Mouse (Mus musculus) layer of hippocampus, adult 8-10 months (tissue): ENCODE results near the gene Reps1. TPM values are rescaled to one million over a fixed set of nuclear protein-coding genes. Genes with fewer than 3 reads are reported as not detected.

Experiments
- DNase-seq, 2 experiments: peaks; one replicate each; pipeline ENCODE4 v3.0.0; 2022; ENCODE audit warnings: low spot score in 2 of 2
- total RNA-seq, 4 experiments: library from RNA; stranded (reverse); gene quantifications; 2 replicates each; pipeline ENCODE4 v1.2.4; 2022

Reps1 gene
- total RNA-seq, 4 experiments from 2014 or later: 75.5 to 85.7 (median 80.8) TPM

DNA sequence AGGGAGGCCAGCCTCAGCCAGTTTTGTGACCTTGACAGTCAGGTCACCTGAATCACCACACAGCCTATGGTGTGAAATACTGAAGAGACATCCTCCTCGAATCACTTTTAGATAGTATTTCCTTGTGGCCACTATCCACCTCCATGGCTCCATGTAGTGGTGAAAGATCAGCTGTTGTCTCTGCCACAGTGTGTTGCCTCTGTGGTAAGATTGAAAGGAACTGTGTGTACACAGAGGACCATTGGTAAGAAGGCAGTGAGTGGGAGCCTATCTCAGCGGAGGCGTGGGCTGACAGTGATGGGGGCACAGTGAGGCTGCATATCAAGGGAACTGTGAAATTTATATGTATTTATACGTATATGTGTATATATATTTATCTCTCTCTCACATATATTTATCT, 5.9 kb downstream of the Reps1 start:
- DNase-seq: no peak

DNA sequence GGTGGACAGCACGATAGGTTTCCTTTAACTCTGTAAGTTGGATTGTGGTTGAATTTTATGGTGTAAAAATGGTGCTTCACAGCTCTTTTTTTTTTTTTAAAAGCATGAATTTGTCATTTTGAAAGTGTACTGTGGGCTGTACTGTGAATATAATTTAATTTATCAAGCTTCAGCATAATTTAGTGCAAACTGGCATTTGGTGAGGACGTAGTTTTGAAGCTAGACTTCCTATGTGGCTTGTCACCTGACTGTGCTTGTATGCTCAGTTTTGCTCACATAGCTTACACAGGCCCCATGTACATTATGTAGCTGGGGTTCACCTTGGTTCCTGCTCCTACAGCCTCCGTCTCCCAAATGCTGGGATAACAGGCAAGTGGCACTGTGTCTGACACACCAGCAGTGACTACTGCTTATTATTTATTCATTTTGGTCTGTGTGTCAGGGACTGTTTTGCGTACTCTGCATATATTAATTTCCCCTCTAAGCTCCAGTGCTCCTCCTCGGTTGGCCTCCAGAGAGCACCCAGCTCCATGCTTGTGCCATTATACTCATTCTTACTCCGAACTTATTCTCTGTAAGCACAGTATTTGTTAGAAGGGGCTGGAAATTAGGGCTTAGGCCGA, 9.1 kb downstream of the Reps1 start:
- no peak for DNase-seq

DNA sequence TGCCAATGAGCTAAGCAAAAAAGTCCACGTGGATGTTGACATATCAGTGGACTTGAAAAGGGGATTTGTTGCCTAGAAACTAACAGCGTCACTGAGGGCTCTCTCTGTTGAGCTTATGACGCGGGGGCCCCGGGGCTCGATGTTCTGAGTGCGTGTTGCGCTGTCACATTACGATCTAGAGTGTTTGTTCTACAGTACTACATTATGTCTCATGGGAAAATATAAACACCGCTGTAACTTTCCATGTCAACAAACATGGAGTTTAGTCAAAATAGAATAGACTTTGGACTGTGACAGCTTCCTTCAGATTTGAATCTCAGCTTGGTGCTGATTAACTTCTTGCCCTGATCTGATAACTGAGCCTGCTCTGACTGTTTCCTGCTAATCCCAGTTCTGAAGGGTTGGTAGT, 10.4 kb downstream of the Reps1 start:
- no peak for DNase-seq

DNA sequence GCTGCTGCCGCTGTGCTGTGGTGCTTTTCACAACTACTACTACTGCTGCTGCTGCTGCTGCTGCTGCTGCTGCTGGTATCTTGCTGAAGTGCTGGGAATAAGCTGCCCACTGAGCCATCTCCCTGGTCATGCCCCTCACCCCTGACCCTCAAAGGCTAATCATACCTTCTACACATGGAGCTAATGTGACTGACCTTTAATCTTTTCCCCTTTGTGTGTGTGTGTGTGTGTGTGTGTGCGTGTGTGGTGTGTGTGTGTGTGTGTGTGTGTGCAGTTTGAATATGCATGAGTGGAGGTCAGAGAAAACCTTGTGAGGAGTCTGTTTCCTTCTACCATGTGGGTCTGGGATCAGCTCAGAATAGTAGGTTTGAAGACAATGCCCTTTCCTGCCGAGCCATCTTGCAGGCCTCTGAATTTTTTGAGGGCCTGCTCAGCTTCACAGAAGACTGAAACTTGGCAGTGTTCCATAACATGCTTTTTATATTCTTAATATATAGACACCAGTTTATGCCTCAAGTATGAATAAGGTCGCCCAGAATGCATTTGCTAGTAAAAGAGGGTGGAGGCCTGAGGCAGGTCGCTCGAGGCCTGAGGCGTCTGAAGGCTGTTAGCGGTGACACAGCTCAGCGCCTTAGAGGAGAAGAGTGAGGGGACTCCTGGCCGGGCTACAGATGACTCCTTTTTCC, 12.2 kb downstream of the Reps1 start:
- DNase-seq: no peak

DNA sequence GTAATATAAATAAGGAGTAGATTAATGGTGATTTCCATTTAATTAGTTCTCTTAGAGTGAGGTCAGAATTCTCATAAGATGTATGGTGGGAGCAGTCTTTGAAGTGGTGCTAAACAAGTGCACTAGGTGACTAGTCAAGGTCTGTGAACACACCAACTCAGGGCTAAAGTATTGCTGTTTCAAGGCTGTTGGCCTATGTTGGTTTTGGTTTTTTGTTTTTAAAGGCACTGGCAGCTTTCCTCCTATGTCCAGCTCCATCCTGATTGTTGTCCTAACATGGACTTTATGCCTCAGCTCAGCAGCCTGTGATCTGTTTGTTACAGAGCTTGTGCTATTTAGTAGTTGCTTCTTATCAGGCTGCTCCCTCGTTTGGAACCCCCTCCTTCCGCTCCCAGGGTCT, 13.2 kb downstream of the Reps1 start:
- DNase-seq: no peak

DNA sequence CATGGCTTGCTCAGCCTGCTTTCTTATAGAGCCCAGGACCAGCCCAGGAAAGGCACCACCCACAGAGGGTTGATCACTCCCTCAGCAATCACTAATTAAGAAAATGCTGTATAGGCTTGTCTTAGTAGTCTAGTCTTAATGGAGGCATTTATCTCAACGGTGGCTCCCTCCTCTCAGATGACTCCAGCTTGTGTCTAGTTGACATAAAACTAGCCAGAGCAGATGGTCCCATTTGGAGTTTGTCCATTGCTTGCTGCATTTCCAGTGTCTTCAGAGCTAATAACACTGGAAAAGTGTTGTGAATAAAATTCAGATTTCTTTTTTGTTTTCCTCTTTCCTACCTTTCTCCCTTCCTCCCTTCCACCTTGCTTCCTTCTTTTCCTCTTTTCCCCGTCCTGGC, 13.9 kb downstream of the Reps1 start:
- no peak for DNase-seq

DNA sequence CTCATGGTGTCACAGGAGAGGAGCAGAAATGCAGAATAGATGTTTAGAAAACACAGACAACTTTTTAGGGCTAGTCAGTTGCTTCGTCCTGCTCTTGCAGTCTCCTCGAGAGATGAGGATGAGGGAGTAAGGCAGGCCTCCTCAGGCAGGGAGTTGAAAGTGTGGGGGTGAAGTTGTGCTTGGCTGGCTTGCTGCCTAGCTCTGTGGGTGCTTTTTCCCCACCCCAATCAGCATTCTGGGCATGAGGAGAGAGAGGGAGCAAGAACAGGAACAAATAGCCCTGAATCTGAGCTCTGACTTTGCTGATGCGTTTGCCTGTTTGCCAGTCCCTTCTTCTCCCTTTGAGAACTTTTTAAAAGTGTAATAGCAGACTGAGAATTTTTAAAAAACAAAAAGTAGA, 14.5 kb downstream of the Reps1 start:
- peak; percentile 59 to 73 for DNase-seq

DNA sequence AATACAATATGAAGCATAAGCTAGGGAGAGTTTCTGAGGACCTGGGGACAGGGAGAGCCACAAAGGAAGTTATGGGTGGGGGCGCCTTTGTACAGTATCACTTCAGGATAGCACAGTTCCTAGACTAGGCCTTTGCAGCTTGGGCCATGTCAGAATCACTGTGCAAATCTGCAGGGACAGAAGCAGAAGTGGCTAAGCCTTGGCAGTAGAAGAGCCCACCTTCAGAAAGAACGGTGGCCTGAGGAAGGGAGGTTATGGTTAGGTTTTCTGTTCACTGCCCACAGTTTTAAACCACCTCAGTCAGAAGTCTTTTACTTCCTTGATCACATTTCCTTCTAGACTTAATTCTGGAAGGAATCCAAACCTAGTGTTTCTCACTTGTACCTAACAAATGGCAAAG, 15.0 kb downstream of the Reps1 start:
- no peak for DNase-seq

DNA sequence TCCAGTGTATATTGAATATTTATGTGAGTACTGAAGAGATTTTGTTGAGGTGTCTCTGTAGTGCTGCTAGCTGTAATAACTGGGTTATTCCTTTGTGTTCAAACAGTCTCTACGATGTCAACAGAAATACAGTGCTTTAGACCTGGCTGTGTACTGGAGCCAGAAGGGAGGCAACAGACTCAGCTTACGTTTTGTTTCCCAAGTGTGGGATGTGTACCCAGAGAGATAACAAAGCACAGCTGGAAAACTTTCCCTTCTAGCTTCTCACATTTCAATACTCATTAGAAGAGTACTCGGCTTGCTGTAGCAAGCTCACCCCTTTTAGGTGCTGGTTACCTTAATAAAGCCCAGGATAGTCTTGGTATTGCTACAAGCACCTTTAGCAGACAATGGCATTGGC, 17.2 kb downstream of the Reps1 start:
- no peak for DNase-seq

DNA sequence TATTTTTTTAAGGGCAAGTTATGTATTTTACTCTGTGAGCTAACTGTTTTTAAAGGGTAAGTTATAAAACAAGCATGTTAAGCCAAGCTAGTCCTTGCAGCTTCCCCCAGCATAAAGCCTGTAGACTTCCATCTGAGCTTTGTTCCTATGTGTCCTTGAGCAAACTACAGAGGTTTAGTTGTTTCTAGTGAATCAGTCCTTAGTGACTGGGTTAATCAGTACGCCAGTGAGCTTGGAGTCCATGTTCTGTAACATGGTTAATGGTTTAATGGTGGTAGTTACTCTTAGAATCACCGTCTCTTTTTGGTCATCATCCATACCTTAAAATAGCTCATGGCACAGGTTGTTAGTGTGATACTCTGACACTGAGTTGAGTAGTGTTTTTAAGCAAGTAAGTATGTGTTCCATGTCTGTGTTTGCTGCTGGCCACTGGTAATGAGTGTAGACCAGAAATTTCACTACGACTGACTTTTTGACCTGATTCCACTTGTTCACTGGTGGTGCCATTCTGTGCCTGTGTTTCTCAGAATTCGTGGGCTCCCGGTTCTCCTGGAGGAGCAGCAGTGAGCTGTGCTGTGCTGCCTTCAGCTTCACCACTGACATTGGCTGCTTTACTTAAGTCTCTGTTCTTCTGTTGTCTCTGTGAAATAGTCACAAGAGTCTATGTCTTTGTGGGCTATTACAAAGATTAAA, 18.9 kb downstream of the Reps1 start:
- DNase-seq: no peak

DNA sequence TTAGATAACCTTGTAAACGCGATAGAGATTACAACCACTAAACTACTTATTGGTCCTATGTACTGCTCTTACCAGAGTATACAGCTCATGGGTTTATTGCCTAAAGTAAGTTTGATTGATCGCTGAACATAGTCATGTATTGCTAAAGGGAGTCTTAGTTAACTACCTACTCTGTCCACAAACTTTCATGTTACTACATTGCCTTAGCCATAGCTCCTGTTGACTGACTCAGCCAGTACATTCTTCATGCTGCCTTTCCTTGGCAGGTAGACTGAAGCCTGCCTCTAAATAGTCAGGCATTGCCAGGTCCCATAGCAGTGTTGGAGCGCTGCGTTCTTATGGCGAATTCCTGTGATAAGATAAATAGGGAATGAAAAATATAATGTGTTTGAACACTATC, 20.2 kb downstream of the Reps1 start:
- no peak for DNase-seq

DNA sequence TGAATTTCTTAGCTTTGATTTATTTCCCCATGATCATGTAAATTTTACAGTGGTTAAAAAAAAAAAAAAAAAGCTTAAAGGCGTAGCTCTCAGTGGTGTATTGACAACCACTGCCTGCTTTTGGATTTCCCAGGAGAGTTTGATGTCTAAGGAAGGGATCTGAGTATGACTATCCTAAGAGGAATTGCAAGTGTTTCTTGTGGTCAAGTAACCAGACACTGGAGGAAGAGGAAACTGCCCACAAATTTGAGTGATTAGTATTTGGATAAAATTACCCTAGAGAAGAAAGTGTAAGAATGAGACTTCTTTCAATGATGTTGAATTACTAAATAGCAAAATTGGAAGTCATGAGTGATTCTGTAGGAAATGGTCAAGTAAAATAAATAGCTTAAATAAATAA, 25.9 kb downstream of the Reps1 start:
- no peak for DNase-seq

DNA sequence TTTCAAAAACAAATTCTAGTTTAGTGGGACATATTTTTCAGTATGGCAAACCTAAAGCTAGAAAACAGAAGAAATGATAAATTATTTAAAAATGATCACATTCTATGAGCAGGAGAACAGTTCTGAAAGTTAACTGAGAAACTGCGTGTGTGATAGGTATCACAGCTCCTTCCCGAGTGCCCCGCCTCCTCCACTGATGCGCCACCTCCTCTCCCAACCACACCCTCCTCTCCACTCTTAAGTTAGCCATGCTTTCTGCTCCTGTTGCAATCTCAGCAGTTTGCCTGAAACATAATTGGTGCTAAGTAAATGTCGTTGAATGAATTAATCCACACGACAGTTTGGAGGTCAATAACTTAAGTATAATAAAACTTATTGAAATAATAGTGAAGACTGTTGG, 27.1 kb downstream of the Reps1 start:
- no peak for DNase-seq

DNA sequence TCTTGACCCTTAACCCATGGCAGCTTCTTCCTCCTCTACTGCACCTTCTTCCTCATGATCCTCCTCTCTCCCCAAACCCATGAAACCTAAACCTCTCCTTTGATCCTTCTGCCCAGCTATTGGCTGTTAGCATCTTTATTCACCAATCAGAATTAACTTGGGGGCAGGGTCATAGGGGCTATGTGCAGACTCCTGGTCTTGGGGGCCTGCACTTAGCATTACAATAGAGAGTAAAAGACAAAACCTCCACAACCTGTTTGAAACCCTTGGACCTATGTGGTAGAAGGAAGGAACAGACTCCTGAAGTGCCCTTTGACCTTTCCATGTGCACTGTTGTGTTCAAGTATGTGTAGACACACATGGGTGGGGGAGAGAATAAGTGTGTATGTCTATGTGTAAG, 35.0 kb downstream of the Reps1 start:
- DNase-seq: no peak

DNA sequence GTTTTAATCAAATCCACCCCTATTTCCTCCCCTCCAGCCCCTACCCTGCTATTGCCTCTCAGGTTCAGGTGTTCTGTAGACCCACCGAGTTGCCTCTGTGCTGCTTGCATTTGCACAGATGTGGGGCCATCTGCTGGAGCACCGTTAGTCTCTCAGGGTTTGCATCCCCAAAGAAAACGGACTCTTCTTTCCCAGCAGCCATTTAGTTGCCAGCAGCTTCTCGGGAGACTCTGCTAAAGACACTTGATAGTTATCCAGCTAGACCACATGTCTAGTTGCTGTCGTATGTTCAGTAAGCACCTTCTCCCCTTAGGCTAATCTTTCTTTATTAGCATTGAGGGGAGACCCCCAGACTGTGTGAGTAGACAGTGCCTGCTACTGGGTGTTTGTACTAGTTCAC, 46.5 kb downstream of the Reps1 start:
- no peak for DNase-seq

DNA sequence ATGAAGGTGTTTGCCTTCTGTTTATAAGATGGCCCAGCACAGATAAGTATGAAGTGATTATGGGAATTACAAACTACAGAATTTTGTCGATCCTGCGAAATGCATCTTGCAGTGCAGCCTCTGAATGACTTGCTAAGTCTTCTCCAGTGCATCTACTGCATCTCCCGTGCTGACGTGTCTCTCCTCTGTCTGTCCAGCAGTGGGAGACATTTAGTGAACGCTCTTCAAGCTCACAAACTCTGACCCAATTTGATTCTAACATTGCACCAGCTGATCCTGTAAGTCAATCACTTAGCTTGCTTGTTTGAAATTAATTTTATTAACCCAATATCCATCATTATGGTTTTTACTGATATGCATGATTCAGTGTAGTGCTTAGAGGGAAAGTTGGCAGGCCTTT, 51.8 kb downstream of the Reps1 start:
- DNase-seq: no peak

DNA sequence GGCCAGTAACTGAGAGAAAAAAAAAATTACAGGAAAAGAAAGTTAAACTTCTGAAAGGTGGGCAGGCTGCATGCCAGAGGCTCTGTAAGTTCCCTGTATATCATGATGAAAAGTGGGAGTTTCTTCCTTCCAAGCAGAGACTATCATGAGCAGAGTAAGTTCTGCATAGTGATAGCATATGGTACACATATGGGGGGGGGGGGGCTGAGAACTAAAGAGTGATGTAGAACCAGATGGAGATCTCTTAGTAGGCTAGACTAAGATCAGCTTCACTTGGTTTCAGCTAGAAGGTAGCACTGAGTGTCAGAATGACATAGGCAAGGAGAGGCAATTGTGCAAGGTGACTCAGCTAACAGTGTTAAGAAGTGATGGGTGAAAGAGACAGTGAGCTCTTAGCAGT, 55.3 kb downstream of the Reps1 start:
- no peak for DNase-seq

DNA sequence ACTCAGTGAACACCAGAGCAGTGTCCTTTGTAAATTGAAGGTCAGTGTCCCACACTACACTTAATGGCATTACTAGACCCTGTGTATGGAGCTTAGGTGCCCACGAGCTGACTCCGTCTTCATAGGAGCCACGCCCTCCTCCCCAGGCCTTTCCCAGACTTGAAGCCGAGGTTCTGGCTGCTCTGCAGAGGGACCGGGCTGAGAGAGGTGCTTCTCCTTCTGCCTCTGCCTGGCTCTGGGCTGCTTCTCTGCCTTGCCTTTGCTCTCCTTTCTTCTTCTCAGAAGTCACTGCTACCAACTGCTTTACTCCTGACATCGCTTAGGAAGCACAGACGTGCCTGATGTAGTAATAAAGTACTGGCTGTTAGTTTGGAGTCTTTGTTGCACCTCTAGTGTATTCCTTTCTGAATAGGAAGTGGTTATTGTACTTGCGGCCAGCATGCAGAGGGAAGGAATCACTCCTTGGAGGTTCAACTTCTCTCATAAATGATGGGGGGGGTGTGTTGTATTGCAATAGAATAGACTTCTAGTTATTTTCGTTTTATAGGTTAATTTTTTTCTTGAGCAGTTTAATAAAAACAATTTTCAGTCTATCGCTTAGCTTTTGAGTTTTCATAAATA, 57.9 kb downstream of the Reps1 start:
- DNase-seq: no peak

DNA sequence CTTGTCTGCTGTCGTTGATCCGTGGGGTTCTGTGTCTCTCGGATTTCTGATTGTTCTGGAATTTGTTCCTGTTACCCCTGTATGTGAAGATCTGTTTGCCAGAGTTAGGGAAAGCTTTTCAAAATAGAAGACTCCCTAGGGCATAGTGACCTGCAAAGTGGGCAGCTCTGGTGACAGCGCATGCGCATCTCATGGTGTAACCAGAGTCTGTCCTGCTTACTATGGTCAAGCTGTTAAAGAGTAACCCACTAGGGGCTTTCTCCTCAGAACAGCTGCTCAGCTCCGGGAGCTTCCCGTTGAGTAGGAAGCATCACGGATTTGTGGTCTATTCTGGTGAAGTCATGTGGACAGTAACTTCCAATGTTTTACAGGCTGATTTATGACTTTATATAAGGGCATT, 62.7 kb downstream of the Reps1 start:
- no peak for DNase-seq

DNA sequence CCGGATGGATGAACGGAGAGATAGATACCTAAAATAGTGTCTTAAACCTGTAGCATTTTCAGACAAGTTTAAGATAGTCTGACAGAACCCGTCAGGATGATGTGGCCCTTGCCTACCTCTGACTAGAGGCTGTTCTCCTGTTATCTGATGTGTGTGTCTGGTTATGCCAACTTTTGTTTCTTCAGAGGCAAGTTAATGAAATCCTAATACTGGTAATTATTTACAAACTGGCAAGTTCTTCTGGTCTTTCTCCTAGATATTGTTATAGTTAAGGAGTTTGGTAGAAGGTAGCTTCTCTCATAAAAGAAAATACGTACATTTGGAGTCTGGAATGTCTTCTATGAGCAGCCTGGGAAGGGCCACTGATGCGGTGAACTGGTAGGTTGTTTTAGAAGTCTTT, 74.6 kb downstream of the Reps1 start:
- no peak for DNase-seq

DNA sequence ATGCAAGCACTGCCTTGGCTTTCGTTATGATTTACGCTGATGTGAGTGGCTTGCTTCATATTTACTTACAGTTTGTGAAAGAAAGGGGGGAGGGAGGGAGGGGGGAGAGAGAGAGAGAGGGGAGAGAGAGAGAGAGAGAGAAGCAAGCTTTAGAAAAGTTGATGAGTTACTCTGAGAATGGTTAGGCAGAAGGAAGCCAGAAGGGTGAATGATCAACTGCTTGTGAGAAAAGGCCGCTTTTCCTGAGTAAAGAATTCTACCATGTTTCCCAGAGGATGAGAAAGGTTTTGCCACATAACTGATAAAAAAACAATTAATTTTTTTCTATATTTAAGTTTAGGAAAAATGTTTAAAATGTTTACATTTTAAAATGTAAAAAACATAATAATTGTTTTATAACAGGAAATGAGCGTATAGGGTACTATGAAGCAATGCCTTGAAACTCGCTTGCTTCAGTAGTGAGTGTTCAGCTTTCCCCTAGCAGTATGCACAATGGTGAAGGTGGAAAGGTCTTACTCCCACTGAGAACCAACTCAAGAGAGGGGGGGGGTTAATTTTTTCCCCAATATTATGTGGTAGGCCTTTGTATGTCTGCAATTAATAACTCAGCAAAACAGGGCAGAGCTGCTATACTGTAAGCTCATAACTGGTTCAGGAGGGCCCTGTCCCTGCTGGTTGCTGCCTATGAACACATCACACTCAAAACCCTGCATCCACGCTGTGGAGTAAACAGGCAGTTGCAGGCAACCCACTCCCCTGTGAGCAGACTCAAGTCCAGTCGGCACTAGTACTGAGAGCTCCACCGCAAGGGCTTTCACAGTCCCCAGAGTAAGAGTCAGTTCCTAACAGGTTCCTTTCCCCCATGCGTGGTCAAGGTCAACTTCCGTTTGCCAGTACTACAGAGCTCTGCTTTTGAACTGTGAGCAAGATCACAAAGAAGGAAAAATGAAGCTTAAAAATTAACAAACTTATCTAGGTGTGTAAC, 76.3 kb downstream of the Reps1 start:
- no peak for DNase-seq
